Mouse (Mus musculus): ENCODE data around the gene BC025920. TPM values are rescaled to one million over a fixed set of nuclear protein-coding genes. Genes with fewer than 3 reads are reported as not detected.
A peak's percentile ranks its signal among the peaks of the same experiment; 100 is the strongest.

BC025920 gene
- polyA plus RNA-seq, 1 experiment from 2014 or later, result 0.63 TPM

DNA sequence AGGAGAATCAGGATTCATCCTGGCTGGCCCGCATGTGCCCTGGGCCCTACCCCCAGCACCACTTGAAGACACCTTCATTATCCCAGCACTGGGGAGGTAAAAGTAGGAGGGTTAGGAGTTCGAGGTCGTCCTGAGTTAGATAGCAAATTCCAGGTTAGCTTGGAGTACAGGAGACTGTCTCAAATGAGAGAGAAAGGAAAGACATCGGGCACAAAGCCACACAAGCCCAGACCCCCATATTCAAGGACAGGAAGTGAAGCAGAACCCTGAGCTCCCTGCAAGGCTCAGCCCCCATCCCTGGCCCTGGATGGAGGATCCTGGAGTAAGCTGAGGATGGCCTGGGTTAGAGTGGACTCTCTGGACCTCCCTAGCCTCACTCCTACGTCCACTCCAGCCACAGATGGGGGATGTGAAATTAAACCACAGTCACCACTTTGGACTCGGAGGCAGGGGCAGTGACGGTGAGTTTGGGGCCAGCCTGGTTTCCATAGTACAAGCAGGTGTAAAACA is 4.6 kb upstream of the BC025920 start:
- H3K4me3 ChIP-seq (ENCODE audit: low read depth, low read length), result no peak overlapping the region
- WGBS, result 14% methylated on average over 7 of the region's 7 CpGs
- no peak; the same call in 1 of the 2 replicates for ATAC-seq (ENCODE audit: insufficient number of reproducible peaks, low FRiP score, low TSS enrichment, low read depth)
- peak overlapping the region; percentile 13; the same call in 1 of the 2 replicates for H3K4me2 ChIP-seq (ENCODE audit: low read depth, severe bottlenecking)
- peaks cover 36% of the 10 kb centered on the region for H3K4me1 ChIP-seq (ENCODE audit: control insufficient read depth, insufficient read depth, low read length)
- no peaks in the 10 kb centered on the region for H3K9me3 ChIP-seq (ENCODE audit: control insufficient read depth, low read length)
- no peaks in the 10 kb centered on the region for H3K36me3 ChIP-seq (ENCODE audit: control insufficient read depth, insufficient read depth, low read length)
- H3K27ac ChIP-seq (replicated peaks; ENCODE audit: low read depth, low read length), result peak overlapping the region; percentile 48
- DNase-seq (ENCODE audit: low spot score), result no peak
- H3K9ac ChIP-seq (ENCODE audit: low read length), result no peak overlapping the region
- no peaks in the 10 kb centered on the region for H3K27me3 ChIP-seq (ENCODE audit: control insufficient read depth, insufficient read depth, low read length)

DNA sequence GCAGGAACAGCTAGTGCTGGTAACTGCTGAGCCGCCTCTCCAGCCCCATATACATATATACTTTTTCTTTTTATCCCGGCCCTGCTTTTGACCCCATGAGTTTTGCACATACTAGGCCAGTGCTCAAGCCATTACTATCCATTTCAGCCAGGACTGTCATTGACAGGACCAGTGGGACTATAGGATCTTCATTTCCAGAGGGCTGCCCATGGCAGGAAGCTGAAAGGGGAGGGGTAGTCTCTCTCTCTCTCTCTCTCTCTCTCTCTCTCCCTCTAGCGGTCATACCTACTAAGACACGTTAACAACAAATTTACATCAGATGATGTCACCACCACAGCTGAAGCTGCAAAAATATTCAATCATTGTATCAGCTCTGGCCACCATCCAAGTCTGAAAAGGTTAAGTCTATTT is 3.3 kb upstream of the BC025920 start:
- no peak overlapping the region for H3K27ac ChIP-seq (replicated peaks; ENCODE audit: low read depth, low read length)
- H3K9ac ChIP-seq (ENCODE audit: low read length), result no peak overlapping the region

DNA sequence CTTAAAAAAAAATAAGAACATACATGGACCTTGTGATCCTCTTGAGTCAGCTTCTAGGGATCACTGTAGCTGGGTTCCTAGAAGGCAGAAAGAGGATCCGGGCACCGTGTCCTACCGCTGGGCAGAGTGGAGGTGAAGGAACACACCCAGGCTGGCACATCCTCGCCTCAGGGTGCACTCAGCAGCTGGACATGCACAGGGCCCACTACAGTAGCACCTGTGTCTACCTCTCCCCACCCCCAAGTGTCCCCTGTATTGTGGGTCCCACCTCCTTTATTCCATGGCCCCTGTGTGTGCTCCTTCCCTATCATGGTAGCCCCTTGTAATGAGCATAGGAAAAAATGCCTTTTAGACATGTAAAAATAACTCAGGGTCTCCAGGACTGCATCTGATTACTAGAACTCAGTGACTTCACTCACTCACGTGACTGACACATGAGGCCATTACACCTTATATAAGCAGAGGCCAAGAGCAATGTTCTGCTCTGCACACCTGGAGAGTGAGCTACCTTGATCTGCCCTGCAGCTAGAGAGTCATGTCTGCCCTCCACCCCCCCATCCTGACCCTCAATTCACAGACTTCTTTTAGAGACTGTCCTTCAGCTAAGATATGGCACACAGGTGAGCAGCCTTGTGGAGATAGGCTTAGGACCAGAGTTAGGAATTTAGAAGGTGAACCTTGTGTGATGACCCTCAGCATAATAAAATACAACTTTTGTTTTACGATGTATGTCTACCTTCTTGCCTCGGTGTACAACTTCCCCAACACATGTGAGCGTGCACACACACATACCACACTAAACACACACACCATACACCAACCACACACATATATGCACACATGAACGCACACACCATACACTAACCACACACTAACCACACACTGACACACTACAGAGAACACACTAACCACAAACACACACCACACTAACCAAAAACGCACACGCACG is 1.8 kb upstream of the BC025920 start:
- Histone ChIP-seq H3K4me2 (ENCODE audit: low read depth, severe bottlenecking) (no peak overlapping the region), H3K4me3 (ENCODE audit: low read depth, low read length) (no peak overlapping the region), H3K9me3 (ENCODE audit: control insufficient read depth, low read length) (no peaks in the 10 kb centered on the region), H3K27me3 (ENCODE audit: control insufficient read depth, insufficient read depth, low read length) (no peaks in the 10 kb centered on the region), H3K27ac (replicated peaks; ENCODE audit: low read depth, low read length) (no peak overlapping the region), H3K4me1 (ENCODE audit: control insufficient read depth, insufficient read depth, low read length) (peaks cover 21% of the 10 kb centered on the region), H3K9ac (ENCODE audit: low read length) (no peak overlapping the region), H3K36me3 (ENCODE audit: control insufficient read depth, insufficient read depth, low read length) (no peaks in the 10 kb centered on the region)
- no peak for DNase-seq (ENCODE audit: low spot score)
- 81% methylated on average over 12 of the region's 12 CpGs for WGBS
- 0 out of 2 replicates have a peak, but pooled peaks have one; percentile 2 for ATAC-seq (ENCODE audit: insufficient number of reproducible peaks, low FRiP score, low TSS enrichment, low read depth)

More for the DNA sequence above, 3.3 kb upstream of the BC025920 start:
- H3K4me3 ChIP-seq (ENCODE audit: low read depth, low read length), result no peak overlapping the region
- H3K4me1 ChIP-seq (ENCODE audit: control insufficient read depth, insufficient read depth, low read length), result peaks cover 26% of the 10 kb centered on the region
- no peaks in the 10 kb centered on the region for H3K27me3 ChIP-seq (ENCODE audit: control insufficient read depth, insufficient read depth, low read length)
- no peak for ATAC-seq (ENCODE audit: insufficient number of reproducible peaks, low FRiP score, low TSS enrichment, low read depth)
- no peaks in the 10 kb centered on the region for H3K9me3 ChIP-seq (ENCODE audit: control insufficient read depth, low read length)
- H3K36me3 ChIP-seq (ENCODE audit: control insufficient read depth, insufficient read depth, low read length), result no peaks in the 10 kb centered on the region
- no peak overlapping the region for H3K4me2 ChIP-seq (ENCODE audit: low read depth, severe bottlenecking)
- WGBS, result 16% methylated on average over 4 of the region's 4 CpGs
- DNase-seq (ENCODE audit: low spot score), result peak; percentile 54

DNA sequence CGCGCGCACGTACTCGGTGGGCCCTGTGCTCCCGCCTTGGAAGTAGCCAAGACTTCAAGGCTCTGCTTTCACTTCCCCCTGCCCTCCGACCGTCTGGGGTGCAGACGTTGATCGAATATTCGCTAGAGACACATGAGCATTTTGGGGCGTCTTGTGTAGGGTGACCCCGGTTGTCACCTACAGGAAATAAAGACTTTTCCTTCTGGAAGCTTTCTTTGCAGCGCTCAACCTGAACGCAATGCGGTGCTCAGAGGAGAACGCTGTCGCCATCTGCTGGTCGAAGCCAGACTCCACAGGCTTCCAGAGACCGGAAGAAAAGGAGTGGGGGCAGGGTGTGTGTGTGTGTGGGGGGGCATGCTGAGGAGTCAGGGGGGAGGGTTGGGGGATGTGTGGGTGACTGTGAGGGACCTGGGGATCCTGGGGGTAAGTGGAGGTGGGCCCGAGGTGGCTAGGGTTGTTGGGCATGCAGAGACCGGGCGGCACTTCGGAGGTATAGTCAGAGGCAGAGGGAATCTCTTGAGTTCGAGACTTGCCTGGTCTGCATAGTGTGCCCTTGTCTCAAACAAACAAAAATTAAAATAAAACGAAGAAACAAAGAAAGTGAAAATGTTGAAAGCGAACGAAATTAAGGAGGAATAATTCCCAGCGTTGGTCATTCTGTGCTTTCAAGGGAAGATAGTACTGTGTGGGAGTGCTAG is 953 bp upstream of the BC025920 start:
- DNase-seq (ENCODE audit: low spot score), result peak; percentile 91
- peak overlapping the region; percentile 44 for H3K4me3 ChIP-seq (ENCODE audit: low read depth, low read length)
- H3K36me3 ChIP-seq (ENCODE audit: control insufficient read depth, insufficient read depth, low read length), result no peaks in the 10 kb centered on the region
- no peaks in the 10 kb centered on the region for H3K27me3 ChIP-seq (ENCODE audit: control insufficient read depth, insufficient read depth, low read length)
- ATAC-seq (ENCODE audit: insufficient number of reproducible peaks, low FRiP score, low TSS enrichment, low read depth), result peak; percentile 10; the same call in 1 of the 2 replicates
- H3K4me2 ChIP-seq (ENCODE audit: low read depth, severe bottlenecking), result peak overlapping the region; percentile 43
- peaks cover 18% of the 10 kb centered on the region for H3K4me1 ChIP-seq (ENCODE audit: control insufficient read depth, insufficient read depth, low read length)
- H3K9me3 ChIP-seq (ENCODE audit: control insufficient read depth, low read length), result no peaks in the 10 kb centered on the region
- WGBS, result 21% methylated on average over 29 of the region's 29 CpGs
- H3K27ac ChIP-seq (replicated peaks; ENCODE audit: low read depth, low read length), result peak overlapping the region; percentile 77
- no peak overlapping the region for H3K9ac ChIP-seq (ENCODE audit: low read length)

DNA sequence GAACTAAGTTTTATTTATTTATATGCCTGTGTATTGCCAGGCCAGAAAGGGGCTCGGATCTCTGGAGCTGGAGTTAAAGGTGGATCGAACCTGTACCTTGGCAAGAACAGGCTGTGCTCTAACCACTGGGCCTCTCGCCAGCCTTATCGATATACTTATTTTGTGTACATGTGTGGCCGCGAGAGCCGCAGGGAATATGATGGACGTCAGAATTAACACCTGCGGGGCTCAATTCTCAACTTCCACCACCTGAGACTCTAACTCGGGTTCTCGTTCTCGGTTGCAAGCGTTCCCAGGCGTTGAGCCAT is 450 bp upstream of the BC025920 start:
- Histone ChIP-seq H3K36me3 (ENCODE audit: control insufficient read depth, insufficient read depth, low read length) (no peaks in the 10 kb centered on the region), H3K4me2 (ENCODE audit: low read depth, severe bottlenecking) (peak overlapping the region; percentile 43), H3K4me3 (ENCODE audit: low read depth, low read length) (peak overlapping the region; percentile 44), H3K27me3 (ENCODE audit: control insufficient read depth, insufficient read depth, low read length) (no peaks in the 10 kb centered on the region), H3K4me1 (ENCODE audit: control insufficient read depth, insufficient read depth, low read length) (peaks cover 15% of the 10 kb centered on the region), H3K9ac (ENCODE audit: low read length) (no peak overlapping the region; the same call in 1 of the 2 replicates), H3K9me3 (ENCODE audit: control insufficient read depth, low read length) (no peaks in the 10 kb centered on the region), H3K27ac (replicated peaks; ENCODE audit: low read depth, low read length) (peak overlapping the region; percentile 77)
- no peak for DNase-seq (ENCODE audit: low spot score)
- ATAC-seq (ENCODE audit: insufficient number of reproducible peaks, low FRiP score, low TSS enrichment, low read depth), result peak; percentile 2; the same call in 1 of the 2 replicates
- 3% methylated on average over 14 of the region's 14 CpGs for WGBS

DNA sequence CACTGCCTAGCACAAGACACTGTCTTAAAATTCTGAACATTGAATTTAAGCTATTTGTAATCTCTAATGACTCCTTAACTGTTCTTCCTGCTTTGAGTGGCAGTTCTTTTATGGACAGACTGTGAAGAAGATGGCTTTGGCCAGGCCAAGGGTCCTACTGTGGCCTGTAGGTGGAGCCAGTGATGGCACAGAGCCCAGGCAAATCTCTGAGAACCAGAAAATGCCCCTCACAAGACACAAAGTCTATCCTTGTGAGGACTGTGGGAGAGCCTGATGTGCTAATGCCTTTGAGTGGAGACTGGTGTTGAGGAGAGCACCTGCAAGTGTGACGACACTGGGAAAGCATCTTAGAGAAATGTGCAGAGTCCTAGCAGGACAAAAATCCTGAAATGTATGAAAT is 2.2 kb downstream of the BC025920 start:
- no peak overlapping the region for H3K27ac ChIP-seq (replicated peaks; ENCODE audit: low read depth, low read length)
- no peak overlapping the region for H3K4me3 ChIP-seq (ENCODE audit: low read depth, low read length)
- H3K9me3 ChIP-seq (ENCODE audit: control insufficient read depth, low read length), result no peaks in the 10 kb centered on the region
- 79% methylated on average over 1 of the region's 1 CpGs for WGBS
- DNase-seq (ENCODE audit: low spot score) (no peak), ATAC-seq (ENCODE audit: insufficient number of reproducible peaks, low FRiP score, low TSS enrichment, low read depth) (no peak)
- H3K4me2 ChIP-seq (ENCODE audit: low read depth, severe bottlenecking), result no peak overlapping the region
- no peaks in the 10 kb centered on the region for H3K4me1 ChIP-seq (ENCODE audit: control insufficient read depth, insufficient read depth, low read length)
- no peaks in the 10 kb centered on the region for H3K27me3 ChIP-seq (ENCODE audit: control insufficient read depth, insufficient read depth, low read length)
- no peaks in the 10 kb centered on the region for H3K36me3 ChIP-seq (ENCODE audit: control insufficient read depth, insufficient read depth, low read length)
- no peak overlapping the region for H3K9ac ChIP-seq (ENCODE audit: low read length)

DNA sequence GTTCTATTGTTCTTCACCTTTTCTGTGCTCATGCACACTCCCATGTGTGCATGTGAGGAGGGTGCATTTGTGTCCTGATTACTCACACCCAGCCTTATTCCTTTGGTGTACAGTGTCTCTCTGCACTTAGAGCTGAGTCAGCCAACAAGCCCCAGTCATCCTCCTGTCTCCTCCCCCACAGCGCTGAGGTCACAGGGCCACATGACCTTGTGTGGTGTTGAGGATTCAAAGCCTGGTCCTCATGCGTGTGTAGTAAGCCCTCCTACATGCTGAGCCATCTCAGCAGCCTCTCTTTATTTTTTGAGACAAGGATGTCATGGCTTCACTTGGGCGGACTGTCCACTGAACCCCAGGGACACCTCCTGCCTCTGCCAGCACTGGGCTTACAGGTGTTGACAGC is 6.7 kb downstream of the BC025920 start:
- 79% methylated on average over 3 of the region's 3 CpGs for WGBS

DNA sequence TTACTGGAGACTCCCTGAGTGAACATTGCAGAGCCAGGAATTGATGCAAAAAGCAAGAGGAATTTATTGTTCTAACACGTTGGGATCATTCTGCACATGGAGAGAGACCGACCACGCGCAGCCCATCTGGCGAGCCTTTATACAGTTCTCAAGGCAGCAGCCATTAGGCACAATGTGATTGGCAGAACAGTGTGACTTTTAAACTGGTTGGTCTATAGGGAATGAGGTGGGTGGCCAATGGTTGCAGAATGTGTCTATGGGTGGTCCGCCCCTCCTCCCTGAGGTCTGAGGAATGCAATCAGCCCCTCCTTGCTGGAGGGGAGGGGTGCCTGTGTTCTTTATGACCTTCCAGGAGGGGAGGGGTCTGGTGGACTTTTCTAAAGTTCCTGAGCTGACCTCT is 9.4 kb downstream of the BC025920 start:
- no peaks in the 10 kb centered on the region for H3K27me3 ChIP-seq (ENCODE audit: control insufficient read depth, insufficient read depth, low read length)
- WGBS, result 50% methylated on average over 6 of the region's 6 CpGs
- H3K4me1 ChIP-seq (ENCODE audit: control insufficient read depth, insufficient read depth, low read length), result no peaks in the 10 kb centered on the region
- no peak overlapping the region; the same call in 1 of the 2 replicates for H3K4me2 ChIP-seq (ENCODE audit: low read depth, severe bottlenecking)
- no peaks in the 10 kb centered on the region for H3K9me3 ChIP-seq (ENCODE audit: control insufficient read depth, low read length)
- no peak overlapping the region for H3K9ac ChIP-seq (ENCODE audit: low read length)
- no peaks in the 10 kb centered on the region for H3K36me3 ChIP-seq (ENCODE audit: control insufficient read depth, insufficient read depth, low read length)
- H3K27ac ChIP-seq (replicated peaks; ENCODE audit: low read depth, low read length), result peak overlapping the region; percentile 38; the same call in 1 of the 2 replicates
- ATAC-seq (ENCODE audit: insufficient number of reproducible peaks, low FRiP score, low TSS enrichment, low read depth) (peak; percentile 67), DNase-seq (ENCODE audit: low spot score) (peak; percentile 74)
- H3K4me3 ChIP-seq (ENCODE audit: low read depth, low read length), result no peak overlapping the region

More for the DNA sequence above, 6.7 kb downstream of the BC025920 start:
- no peaks in the 10 kb centered on the region for H3K4me1 ChIP-seq (ENCODE audit: control insufficient read depth, insufficient read depth, low read length)
- H3K4me3 ChIP-seq (ENCODE audit: low read depth, low read length), result no peak overlapping the region
- no peak overlapping the region for H3K4me2 ChIP-seq (ENCODE audit: low read depth, severe bottlenecking)
- no peak overlapping the region for H3K9ac ChIP-seq (ENCODE audit: low read length)
- no peaks in the 10 kb centered on the region for H3K9me3 ChIP-seq (ENCODE audit: control insufficient read depth, low read length)
- DNase-seq (ENCODE audit: low spot score) (no peak), ATAC-seq (ENCODE audit: insufficient number of reproducible peaks, low FRiP score, low TSS enrichment, low read depth) (no peak)
- no peaks in the 10 kb centered on the region for H3K27me3 ChIP-seq (ENCODE audit: control insufficient read depth, insufficient read depth, low read length)
- H3K36me3 ChIP-seq (ENCODE audit: control insufficient read depth, insufficient read depth, low read length), result no peaks in the 10 kb centered on the region
- no peak overlapping the region for H3K27ac ChIP-seq (replicated peaks; ENCODE audit: low read depth, low read length)
